Mouse (Mus musculus) kidney, adult 2 months (tissue): ENCODE data around the gene Cdr2l.

Experiments
- CTCF ChIP-seq: fragments of 200-500 bp; conservative IDR thresholded peaks from 2 replicates; pipeline ENCODE4 v1.5.1; 2011; ENCODE audit warnings: low read depth, mild to moderate bottlenecking, control low read depth, low read length, moderate library complexity, mixed read lengths; ENCODE audit not compliant: insufficient read depth, insufficient read length
- POLR2A ChIP-seq: fragments of 200-500 bp; IDR thresholded peaks from one replicate; pipeline ENCODE4 v1.6.1; 2011; ENCODE audit warnings: low read depth, low read length, control low read depth

GRCm38 (mm10) chr11:115336115-115336514 lies 45.6 kb upstream of the Cdr2l start:
- TF ChIP-seq POLR2A = no peak
- no peak for TF ChIP-seq CTCF
